ENCODE assay signal across 19 mouse cellular contexts in genomic region chr9:94837384-94837783, GRCm38 (mm10).
DNase-seq lines count a peak whose midpoint lies in the region; ATAC-seq and TF ChIP-seq lines count a peak whose summit lies in the region.
"Had no signal": no experiment of that assay in that cellular context is flagged by ENCODE, and none has a peak within 500 bp of the region (broad histone marks: within the 10 kb centered on the region; RNA-seq: fewer than 3 reads in every experiment).

No protein-coding gene starts in this region.

- 93% methylated on average over 15 of the region's 15 CpGs for WGBS in kidney, embryonic 15.5 days
- 93% methylated on average over 15 of the region's 15 CpGs for WGBS in kidney, adult 2 months
- WGBS in stomach, embryonic 14.5 days, result 95% methylated on average over 15 of the region's 15 CpGs
- WGBS in stomach, postnatal 0 days, result 87% methylated on average over 15 of the region's 15 CpGs
- 95% methylated on average over 15 of the region's 15 CpGs for WGBS in hindbrain, embryonic 13.5 days

- no peak overlapping the region for H3K4me2 ChIP-seq in kidney, embryonic 15.5 days
- H3K4me2 ChIP-seq in stomach, embryonic 14.5 days (replicated peaks; ENCODE audit: low read depth, low read length), result no peak overlapping the region
- no peak overlapping the region for H3K4me2 ChIP-seq in stomach, postnatal 0 days (replicated peaks; ENCODE audit: low read depth)
- no peak overlapping the region for H3K4me2 ChIP-seq in hindbrain, embryonic 13.5 days
- H3K4me2 ChIP-seq: heart, embryonic 11.5 days; intestine, embryonic 15.5 days; lung, embryonic 15.5 days had no signal

- no peak overlapping the region for H3K27ac ChIP-seq in kidney, embryonic 15.5 days
- no peak overlapping the region for H3K27ac ChIP-seq in kidney, adult 2 months (ENCODE audit: insufficient read depth, low read depth, low read length)
- no peak overlapping the region for H3K27ac ChIP-seq in stomach, embryonic 14.5 days (ENCODE audit: low read length)
- no peak overlapping the region for H3K27ac ChIP-seq in stomach, postnatal 0 days (replicated peaks)
- H3K27ac ChIP-seq in hindbrain, embryonic 13.5 days, result no peak overlapping the region
- H3K27ac ChIP-seq: intestine, embryonic 15.5 days; kidney, postnatal 0 days; layer of hippocampus, adult 2 months; lung, embryonic 15.5 days had no signal

- no peak overlapping the region for H3K4me3 ChIP-seq in kidney, embryonic 15.5 days (replicated peaks)
- no peak overlapping the region for H3K4me3 ChIP-seq in kidney, adult 2 months (ENCODE audit: insufficient read depth, low read depth, low read length)
- H3K4me3 ChIP-seq in stomach, embryonic 14.5 days (ENCODE audit: low read depth, low read length), result no peak overlapping the region
- no peak overlapping the region for H3K4me3 ChIP-seq in stomach, postnatal 0 days (ENCODE audit: low read depth, low read length)
- H3K4me3 ChIP-seq in hindbrain, embryonic 13.5 days, result no peak overlapping the region
- H3K4me3 ChIP-seq: intestine, embryonic 15.5 days; layer of hippocampus, adult 2 months; lung, embryonic 15.5 days had no signal

- no peak overlapping the region for H3K9ac ChIP-seq in kidney, embryonic 15.5 days
- H3K9ac ChIP-seq in stomach, embryonic 14.5 days (replicated peaks; ENCODE audit: low read depth, low read length), result no peak overlapping the region
- H3K9ac ChIP-seq in stomach, postnatal 0 days (ENCODE audit: low read length), result no peak overlapping the region
- H3K9ac ChIP-seq in hindbrain, embryonic 13.5 days, result no peak overlapping the region
- H3K9ac ChIP-seq: intestine, embryonic 15.5 days; lung, embryonic 15.5 days had no signal

- no peaks in the 10 kb centered on the region for H3K9me3 ChIP-seq in kidney, embryonic 15.5 days (replicated peaks)
- no peaks in the 10 kb centered on the region for H3K9me3 ChIP-seq in stomach, embryonic 14.5 days (ENCODE audit: control insufficient read depth, low read depth, low read length)
- no peaks in the 10 kb centered on the region for H3K9me3 ChIP-seq in stomach, postnatal 0 days (ENCODE audit: control insufficient read depth, low read length)
- H3K9me3 ChIP-seq in hindbrain, embryonic 13.5 days, result no peaks in the 10 kb centered on the region
- H3K9me3 ChIP-seq: intestine, embryonic 15.5 days; lung, embryonic 15.5 days had no signal

- no peak for TF ChIP-seq EP300 in stomach, postnatal 0 days (optimal IDR thresholded peaks at IDR 0.05)

- no peak for TF ChIP-seq CTCF in kidney, adult 2 months (conservative IDR thresholded peaks at IDR 0.05; ENCODE audit: insufficient read depth, insufficient read length, low read depth, low read length)
- TF ChIP-seq CTCF in stomach, postnatal 0 days (IDR thresholded peaks at IDR 0.05; ENCODE audit: low read depth), result no peak

- 0 out of 2 replicates have a peak, but pooled peaks have one; percentile 40 for ATAC-seq in kidney, embryonic 15.5 days (replicated peaks; ENCODE audit: low FRiP score)
- peak; percentile 33; the same call in 1 of the 2 replicates for ATAC-seq in stomach, embryonic 14.5 days (ENCODE audit: insufficient number of reproducible peaks, insufficient read depth, low FRiP score, low read depth)
- ATAC-seq in stomach, postnatal 0 days (ENCODE audit: low FRiP score, low TSS enrichment), result no peak
- peak; percentile 40; the same call in 1 of the 2 replicates for ATAC-seq in hindbrain, embryonic 13.5 days (ENCODE audit: low FRiP score)
- ATAC-seq in neutrophil, adult 5-6 weeks (ENCODE audit: extremely low read depth, insufficient number of reproducible peaks, low FRiP score, poor library complexity, severe bottlenecking), result 0 out of 2 replicates have a peak, but pooled peaks have one; percentile 16
- ATAC-seq: intestine, embryonic 15.5 days; Patski had no signal

- no peak for DNase-seq in kidney, adult 2 months
- DNase-seq in stomach, postnatal 0 days (ENCODE audit: low spot score), result no peak
- no peak for DNase-seq in natural killer cell, adult 2 months (ENCODE audit: low spot score in 2 of 2)
- no peak for DNase-seq in adrenal gland, postnatal 4 days (ENCODE audit: low spot score in 2 of 2)
- DNase-seq: adrenal gland, postnatal 25 days; B cell, adult 2 months; cerebellum, adult 2 months; gastrocnemius, postnatal 36 days; left cerebral cortex, postnatal 4 days had no signal

- no peak for TF ChIP-seq POLR2A in kidney, adult 2 months (IDR thresholded peaks at IDR 0.05; ENCODE audit: low read depth, low read length)

- H3K27me3 ChIP-seq in kidney, embryonic 15.5 days, result no peaks in the 10 kb centered on the region
- no peaks in the 10 kb centered on the region; the same call in 1 of the 2 replicates for H3K27me3 ChIP-seq in kidney, adult 2 months (replicated peaks; ENCODE audit: control insufficient read depth, insufficient read depth, low read length)
- no peaks in the 10 kb centered on the region for H3K27me3 ChIP-seq in stomach, embryonic 14.5 days (ENCODE audit: control insufficient read depth, insufficient read depth, low read length)
- no peaks in the 10 kb centered on the region for H3K27me3 ChIP-seq in stomach, postnatal 0 days (ENCODE audit: control insufficient read depth, insufficient read depth, low read length)
- H3K27me3 ChIP-seq in hindbrain, embryonic 13.5 days, result no peaks in the 10 kb centered on the region
- H3K27me3 ChIP-seq: intestine, embryonic 15.5 days; lung, embryonic 15.5 days; Patski had no signal

- no peaks in the 10 kb centered on the region for H3K36me3 ChIP-seq in kidney, embryonic 15.5 days
- no peaks in the 10 kb centered on the region for H3K36me3 ChIP-seq in kidney, adult 2 months (ENCODE audit: control insufficient read depth, insufficient read depth, low read length)
- H3K36me3 ChIP-seq in stomach, embryonic 14.5 days (ENCODE audit: control insufficient read depth, insufficient read depth, low read length), result no peaks in the 10 kb centered on the region
- no peaks in the 10 kb centered on the region for H3K36me3 ChIP-seq in stomach, postnatal 0 days (ENCODE audit: control insufficient read depth, insufficient read depth, low read length)
- H3K36me3 ChIP-seq in hindbrain, embryonic 13.5 days, result no peaks in the 10 kb centered on the region
- H3K36me3 ChIP-seq: intestine, embryonic 15.5 days; lung, embryonic 15.5 days had no signal

- H3K4me1 ChIP-seq in kidney, embryonic 15.5 days, result no peaks in the 10 kb centered on the region
- H3K4me1 ChIP-seq in kidney, adult 2 months (ENCODE audit: control insufficient read depth, insufficient read depth, low read length), result no peaks in the 10 kb centered on the region
- H3K4me1 ChIP-seq in stomach, embryonic 14.5 days (ENCODE audit: control insufficient read depth, insufficient read depth, low read length), result no peaks in the 10 kb centered on the region
- H3K4me1 ChIP-seq in stomach, postnatal 0 days (replicated peaks; ENCODE audit: control insufficient read depth, insufficient read depth), result no peaks in the 10 kb centered on the region
- H3K4me1 ChIP-seq in hindbrain, embryonic 13.5 days (replicated peaks), result peaks cover 11% of the 10 kb centered on the region
- H3K4me1 ChIP-seq: intestine, embryonic 15.5 days; lung, embryonic 15.5 days had no signal
